Mouse (Mus musculus) subcutaneous adipose tissue, adult 2 months (tissue): Measurements from ENCODE around the gene Hpd. TPM values are rescaled to one million over a fixed set of nuclear protein-coding genes. Genes with fewer than 3 reads are reported as not detected.

Source experiments
- polyA plus RNA-seq: library from polyadenylated mRNA; depleted of rRNA; stranded (reverse); fragments of >200 nt; gene quantifications from 2 replicates; pipeline ENCODE4 v1.2.3, GENCODE M21; 2012; ENCODE audit warnings: low replicate concordance; rRNA removed

Hpd gene
- polyA plus RNA-seq, result 1.7 and 2.7 TPM in 2 replicates

GRCm38 (mm10) chr5:123182651-123183050 is at the start of gene Hpd:
Gene Hpd (minus strand): TSS chr5:123182727.

DNA sequence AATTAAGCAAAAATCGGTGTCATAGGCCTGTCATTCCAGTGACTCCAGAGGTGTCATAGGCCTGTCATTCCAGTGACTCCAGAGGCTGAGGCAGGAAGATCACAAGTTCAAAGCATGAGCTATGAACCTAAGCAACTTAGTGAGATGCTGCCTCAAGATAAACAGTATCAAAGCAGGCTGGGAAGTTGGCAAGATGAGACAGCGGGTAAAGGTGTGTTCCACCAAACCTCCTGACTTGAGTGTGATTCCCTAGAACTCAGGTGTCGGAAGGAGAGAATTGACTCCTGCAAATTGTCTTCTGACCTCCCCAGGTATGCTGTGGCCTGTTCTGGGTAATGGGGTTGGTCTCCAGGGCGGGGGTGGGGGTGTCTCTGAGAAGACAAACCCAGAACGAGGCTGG is 13.2 kb downstream of the Hpd start, which contains the start of gene Psmd9:
Gene Psmd9, plus strand, starts transcription at position 130 of the 400 bp plus-strand sequence.

DNA sequence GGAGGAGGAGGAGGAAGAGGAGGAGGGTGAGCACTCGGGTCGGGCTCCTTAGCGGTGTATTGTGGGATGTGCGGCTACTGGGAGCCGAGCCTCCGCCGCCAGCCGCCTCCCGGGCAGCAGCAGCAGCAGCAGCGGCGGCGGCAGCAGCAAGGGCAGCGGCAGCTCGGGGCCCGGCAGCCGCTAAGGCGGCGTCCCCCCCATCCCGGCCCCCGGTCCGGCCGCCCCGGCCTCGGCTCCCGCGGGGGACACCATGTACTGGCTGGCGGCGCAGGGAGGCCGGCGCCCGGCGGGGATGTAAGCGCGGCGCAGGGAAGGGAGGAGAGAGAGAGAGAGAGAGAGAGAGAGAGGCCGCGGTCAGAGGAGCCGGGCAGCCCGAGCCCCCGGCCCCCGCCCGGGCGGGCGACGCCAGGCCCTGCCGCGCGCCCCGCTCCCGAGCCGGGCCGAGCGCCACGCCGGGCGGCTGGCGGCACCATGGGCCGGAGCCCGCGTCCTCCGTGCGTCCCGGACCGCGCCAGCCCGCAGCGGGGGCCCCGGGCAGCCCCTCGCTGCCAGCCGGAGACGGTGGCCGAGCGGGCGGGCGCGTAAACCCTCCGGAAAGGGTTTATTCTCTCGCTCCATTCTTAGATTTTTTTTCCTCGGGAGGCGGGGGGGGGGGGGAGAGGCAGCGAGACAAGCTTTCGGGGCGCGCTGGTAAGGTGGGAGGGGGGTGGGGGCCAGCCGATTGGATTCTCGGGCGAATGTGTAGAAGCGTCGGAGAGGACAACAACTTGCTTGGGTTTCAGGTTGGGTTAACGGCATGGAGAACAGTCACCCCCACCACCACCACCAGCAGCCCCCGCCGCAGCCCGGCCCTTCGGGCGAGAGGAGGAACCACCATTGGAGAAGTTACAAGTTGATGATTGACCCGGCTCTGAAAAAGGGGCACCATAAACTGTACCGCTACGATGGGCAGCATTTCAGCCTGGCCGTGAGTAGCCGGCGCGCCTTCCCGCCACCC is 40.1 kb downstream of the Hpd start, which contains the start of gene Setd1b:
Gene Setd1b, plus strand, starts transcription at position 33 of the 997 bp plus-strand sequence.

DNA sequence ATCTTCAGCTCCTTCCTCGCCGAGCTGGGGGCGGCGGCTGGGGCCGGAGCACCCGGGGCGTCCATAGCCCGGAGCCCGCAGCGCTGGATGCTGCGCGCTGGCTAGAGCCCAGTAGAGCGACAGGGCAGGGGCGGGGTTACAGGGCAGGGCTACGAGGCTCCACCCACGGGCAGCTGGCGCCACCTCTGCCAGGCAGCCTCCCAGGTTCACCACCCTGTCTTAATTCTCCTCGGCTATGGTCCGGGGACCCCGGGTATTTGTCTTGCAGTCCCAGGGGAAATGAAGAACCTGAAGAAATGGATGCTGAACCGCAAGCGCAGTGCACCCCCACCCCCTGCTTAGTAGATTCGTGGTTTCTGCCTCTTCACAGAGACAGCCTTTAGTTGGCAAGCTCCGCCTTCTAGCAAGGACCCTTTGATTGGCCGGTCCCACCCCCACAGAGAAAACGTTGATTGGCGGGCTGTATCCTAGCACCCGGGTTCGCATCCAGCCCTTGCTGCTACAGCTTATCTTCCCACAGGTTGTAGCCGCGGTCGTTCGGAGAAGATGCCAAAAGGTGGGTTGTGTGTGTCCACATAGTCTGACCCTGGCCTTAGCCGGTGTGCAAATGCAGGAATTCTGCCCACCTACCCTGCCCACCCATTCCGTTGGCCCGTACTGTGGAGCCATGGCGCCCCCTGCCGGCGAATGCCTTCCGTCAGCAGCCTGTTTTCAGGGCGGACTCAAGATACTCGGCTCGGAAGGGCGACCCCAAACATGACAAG is 50.0 kb downstream of the Hpd start, which contains the start of gene Rhof:
Gene Rhof, minus strand, starts transcription at position 385 of the 764 bp plus-strand sequence.

Other genes with a start within 250 kb of the Hpd start
- gene Kdm2b, start 192.9 kb downstream of the Hpd start, polyA plus RNA-seq, result 13.0 and 29.4 TPM in 2 replicates
- 43.5 and 54.0 TPM in 2 replicates for gene Orai1, start 167.7 kb downstream of the Hpd start, polyA plus RNA-seq
- not detected in 2 replicates for gene Morn3, start 135.7 kb downstream of the Hpd start, polyA plus RNA-seq
- 63.7 and 157 TPM in 2 replicates for gene Tmem120b, start 114.3 kb downstream of the Hpd start, polyA plus RNA-seq
- gene Rhof, start 50.0 kb downstream of the Hpd start, polyA plus RNA-seq, result 2.7 and 6.3 TPM in 2 replicates
- 4.7 and 12.2 TPM in 2 replicates for gene Setd1b, start 40.5 kb downstream of the Hpd start, polyA plus RNA-seq
- 27.4 and 27.9 TPM in 2 replicates for gene Psmd9, start 13.3 kb downstream of the Hpd start, polyA plus RNA-seq
- gene Wdr66, start 69.4 kb upstream of the Hpd start, polyA plus RNA-seq, result 5.3 and 8.8 TPM in 2 replicates
- gene Bcl7a, start 161.1 kb upstream of the Hpd start, polyA plus RNA-seq, result 5.0 and 12.0 TPM in 2 replicates
- gene Mlxip, start 212.1 kb upstream of the Hpd start, polyA plus RNA-seq, result 38.0 and 62.7 TPM in 2 replicates